Mouse (Mus musculus) cerebellum, adult (tissue): ENCODE measurements at regions not wholly inside any gene's neighbourhood (a gene's known extent, or its start where the extent isn't known, plus 50 kb on each side); places are given as distances from the start of the nearest gene placed in this dataset.
"Not testable (repeated sequence)": the region's sequence is repeated elsewhere in the genome, so short reads cannot be mapped to it uniquely, and the experiment has no call there.

Source experiments
- ATAC-seq: cut with Nextera tagmentation; 2 replicates; pipeline ENCODE4 v1.9.2; 2017; ENCODE audit warnings: mild to moderate bottlenecking, moderate library complexity, mixed read lengths; ENCODE audit not compliant: insufficient number of reproducible peaks, low FRiP score, low TSS enrichment

DNA sequence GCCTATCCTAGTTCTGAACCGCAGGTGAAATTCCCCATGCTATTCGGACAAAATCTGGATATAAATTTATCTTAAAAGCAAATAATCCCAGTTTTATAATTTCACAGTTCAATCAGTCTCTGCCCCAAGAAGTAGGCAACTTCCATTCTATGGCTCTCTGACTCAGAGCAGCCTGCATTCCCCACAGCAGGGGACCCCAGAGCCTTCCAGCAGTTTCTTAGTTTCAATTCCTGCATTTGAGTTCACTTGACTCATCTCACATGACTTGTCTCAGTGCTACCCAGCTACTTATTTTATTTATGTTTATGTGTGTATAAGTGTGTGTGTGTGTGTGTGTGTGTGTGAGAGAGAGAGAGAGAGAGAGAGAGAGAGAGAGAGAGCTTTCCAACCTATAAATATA lies 650.0 kb downstream of the Nebl start:
- no peak for ATAC-seq

DNA sequence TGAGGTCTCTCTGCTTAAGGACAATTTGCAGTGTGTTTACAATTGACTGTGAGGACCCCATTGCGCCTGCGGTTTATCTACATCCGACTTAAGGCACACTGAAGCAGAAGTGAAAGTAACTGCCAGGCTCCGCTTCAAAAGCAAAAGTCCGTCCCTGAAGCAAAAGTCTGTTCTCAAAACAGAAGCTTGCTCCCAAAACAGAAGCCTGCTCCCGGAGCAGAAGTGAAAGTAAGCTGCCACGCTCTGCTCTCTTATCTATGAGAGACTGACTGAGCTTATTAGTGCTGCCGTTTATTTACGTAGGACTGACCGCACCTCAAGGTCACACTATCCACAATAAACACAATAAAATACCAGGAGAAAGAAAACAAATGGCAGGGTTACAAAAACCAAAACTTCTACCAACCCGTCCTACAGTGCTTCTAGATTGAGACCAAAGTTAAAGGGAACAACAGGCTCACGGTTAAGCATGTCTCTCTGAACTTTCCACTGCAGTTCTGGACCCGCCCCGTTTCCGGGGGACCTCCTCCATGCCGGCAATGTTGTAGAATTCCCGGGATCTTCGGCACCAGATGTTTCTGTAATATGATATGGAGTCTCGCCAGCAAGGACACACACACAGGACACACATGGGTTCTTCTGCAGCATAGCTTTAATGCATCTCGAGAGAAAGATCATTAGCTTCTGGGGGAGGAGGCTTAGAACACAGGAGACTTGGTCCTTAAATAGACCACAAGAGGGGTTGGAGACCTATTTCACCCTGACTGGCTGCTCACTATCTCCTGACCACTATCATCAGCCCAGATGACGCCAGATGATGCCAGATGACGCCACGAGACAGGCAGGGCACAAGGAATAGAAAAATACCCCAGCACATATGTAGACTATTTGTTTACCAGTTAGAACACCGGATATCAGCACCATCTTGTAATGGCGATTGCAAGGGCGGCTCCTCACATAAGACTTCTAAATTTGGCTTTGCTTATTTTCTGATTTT lies 665.8 kb downstream of the Nebl start:
- not testable (repeated sequence) for ATAC-seq
